Mouse (Mus musculus): Measurements from ENCODE around the gene Flot1. TPM values are rescaled to one million over a fixed set of nuclear protein-coding genes. Genes with fewer than 3 reads are reported as not detected.

Flot1 gene
- polyA plus RNA-seq, 1 experiment, result 140 TPM

- DNase-seq, result no peak
- no peak for TF ChIP-seq POLR2A (IDR thresholded peaks at IDR 0.05; ENCODE audit: borderline replicate concordance, insufficient read depth, low read length)
- peak; percentile 24; the same call in 1 of the 2 replicates for TF ChIP-seq CTCF (IDR thresholded peaks at IDR 0.05; ENCODE audit: borderline replicate concordance, insufficient read depth, low read depth, low read length)
- no peak overlapping the region for H3K4me3 ChIP-seq (replicated peaks; ENCODE audit: insufficient read depth, low read depth, low read length)
- no peaks in the 10 kb centered on the region for H3K27me3 ChIP-seq (ENCODE audit: control insufficient read depth, insufficient read depth, low read length)
- WGBS, result 82% methylated on average over 8 of the region's 8 CpGs
- H3K4me1 ChIP-seq (ENCODE audit: control insufficient read depth, insufficient read depth, low read length), result peaks cover 3% of the 10 kb centered on the region; the same call in 1 of the 2 replicates
- H3K27ac ChIP-seq (ENCODE audit: insufficient read depth, low read length), result no peak overlapping the region
These were observed 48.1 kb downstream of the Flot1 start for GRCm38 (mm10) chr17:35870884-35871696.

DNA sequence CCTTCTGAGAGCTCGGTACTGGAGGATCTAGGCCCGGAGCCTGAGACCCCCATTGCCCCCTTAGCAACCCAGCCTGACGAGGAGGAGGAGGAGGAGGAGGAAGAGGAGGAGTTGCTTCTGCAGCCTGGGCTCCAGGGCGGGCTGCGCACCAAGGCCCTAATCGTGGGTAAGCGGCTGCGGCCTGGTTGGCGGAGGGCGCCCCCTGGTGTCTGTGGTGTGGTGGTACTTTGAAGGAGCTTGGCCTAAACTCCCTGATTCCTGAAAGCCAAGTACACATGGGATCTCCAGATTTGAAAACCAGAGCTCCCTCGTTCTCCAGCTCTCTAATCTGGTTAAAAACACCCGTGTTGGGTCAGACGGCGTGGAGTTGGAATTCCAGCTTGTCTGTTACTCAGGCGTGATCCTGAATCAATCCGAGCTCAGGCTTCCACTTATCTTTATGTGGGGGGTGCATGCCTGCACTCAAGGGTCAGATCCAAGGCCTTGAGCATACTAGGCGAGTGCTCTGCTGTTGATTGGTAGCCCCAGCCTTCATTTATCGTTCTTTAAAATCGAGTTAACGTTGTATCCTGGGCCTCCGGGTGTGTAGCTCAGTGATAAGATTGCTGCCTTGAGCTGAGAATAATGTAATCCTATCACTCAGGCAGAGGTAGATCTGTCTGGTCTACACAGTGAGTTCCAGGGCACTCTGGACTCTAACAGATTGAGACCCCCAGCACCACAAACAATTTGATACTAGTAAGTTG lies 50.9 kb downstream of the Flot1 start:
- Histone ChIP-seq H3K27me3 (ENCODE audit: control insufficient read depth, insufficient read depth, low read length) (no peaks in the 10 kb centered on the region), H3K4me3 (replicated peaks; ENCODE audit: insufficient read depth, low read depth, low read length) (no peak overlapping the region), H3K4me1 (ENCODE audit: control insufficient read depth, insufficient read depth, low read length) (peaks cover 3% of the 10 kb centered on the region; the same call in 1 of the 2 replicates), H3K27ac (ENCODE audit: insufficient read depth, low read length) (no peak overlapping the region)
- WGBS, result 31% methylated on average over 21 of the region's 21 CpGs
- peak; percentile 95 for TF ChIP-seq CTCF (IDR thresholded peaks at IDR 0.05; ENCODE audit: borderline replicate concordance, insufficient read depth, low read depth, low read length)
- no peak for TF ChIP-seq POLR2A (IDR thresholded peaks at IDR 0.05; ENCODE audit: borderline replicate concordance, insufficient read depth, low read length)
- DNase-seq, result peak; percentile 84 to 91

GRCm38 (mm10) chr17:35874721-35875120 lies 51.7 kb downstream of the Flot1 start:
- TF ChIP-seq CTCF (IDR thresholded peaks at IDR 0.05; ENCODE audit: borderline replicate concordance, insufficient read depth, low read depth, low read length) (no peak), POLR2A (IDR thresholded peaks at IDR 0.05; ENCODE audit: borderline replicate concordance, insufficient read depth, low read length) (no peak)
- Histone ChIP-seq H3K27me3 (ENCODE audit: control insufficient read depth, insufficient read depth, low read length) (no peaks in the 10 kb centered on the region), H3K4me1 (ENCODE audit: control insufficient read depth, insufficient read depth, low read length) (peaks cover 3% of the 10 kb centered on the region; the same call in 1 of the 2 replicates), H3K27ac (ENCODE audit: insufficient read depth, low read length) (no peak overlapping the region), H3K4me3 (replicated peaks; ENCODE audit: insufficient read depth, low read depth, low read length) (no peak overlapping the region)
- WGBS, result 45% methylated on average over 6 of the region's 6 CpGs
- DNase-seq, result no peak

GRCm38 (mm10) chr17:35879245-35880057 lies 56.4 kb downstream of the Flot1 start, which contains the start of gene Dhx16:
Dhx16 (plus strand) TSS chr17:35879819.
- H3K27ac ChIP-seq (ENCODE audit: insufficient read depth, low read length), result peak within 1 kb of the TSS; percentile 26; the same call in 1 of the 2 replicates
- peak within 1 kb of the TSS; percentile 76 for H3K4me3 ChIP-seq (replicated peaks; ENCODE audit: insufficient read depth, low read depth, low read length)
- DNase-seq, result peak; percentile 96 to 97
- TF ChIP-seq POLR2A (IDR thresholded peaks at IDR 0.05; ENCODE audit: borderline replicate concordance, insufficient read depth, low read length), result peak; percentile 63
- TF ChIP-seq CTCF (IDR thresholded peaks at IDR 0.05; ENCODE audit: borderline replicate concordance, insufficient read depth, low read depth, low read length), result peak; percentile 75
- no peaks in the 10 kb centered on the region for H3K27me3 ChIP-seq (ENCODE audit: control insufficient read depth, insufficient read depth, low read length)
- peaks cover 9% of the 10 kb centered on the region for H3K4me1 ChIP-seq (ENCODE audit: control insufficient read depth, insufficient read depth, low read length)
- WGBS, result 5% methylated on average over 66 of the region's 66 CpGs

Other genes starting within 250 kb of the Flot1 start
- gene Sfta2, start 221.7 kb upstream of the Flot1 start, polyA plus RNA-seq (2012; rRNA removed), result not detected in 2 replicates
- not detected in 2 replicates for gene Gm9573, start 196.6 kb upstream of the Flot1 start, polyA plus RNA-seq (2012; rRNA removed)
- gene Mucl3, start 179.5 kb upstream of the Flot1 start, polyA plus RNA-seq (2012; rRNA removed), result not detected in 2 replicates
- 35.5 and 35.9 TPM in 2 replicates for gene Vars2, start 155.6 kb upstream of the Flot1 start, polyA plus RNA-seq (2012; rRNA removed)
- gene Gtf2h4, start 149.5 kb upstream of the Flot1 start, polyA plus RNA-seq (2012; rRNA removed), result 30.7 and 34.8 TPM in 2 replicates
- gene Ddr1, start 118.6 kb upstream of the Flot1 start, polyA plus RNA-seq (2012; rRNA removed), result 76.7 and 76.9 TPM in 2 replicates
- 22.6 and 25.2 TPM in 2 replicates for gene Ier3, start 1.5 kb upstream of the Flot1 start, polyA plus RNA-seq (2012; rRNA removed)
- 320 TPM in 2 replicates for gene Tubb5, start 15.1 kb downstream of the Flot1 start, polyA plus RNA-seq (2012; rRNA removed)
- gene Mdc1, start 18.3 kb downstream of the Flot1 start, polyA plus RNA-seq (2012; rRNA removed), result 12.1 and 16.1 TPM in 2 replicates
- 8.6 and 12.0 TPM in 2 replicates for gene Nrm, start 38.1 kb downstream of the Flot1 start, polyA plus RNA-seq (2012; rRNA removed)
- gene Ppp1r18, start 42.4 kb downstream of the Flot1 start, polyA plus RNA-seq (2012; rRNA removed), result 8.7 and 9.7 TPM in 2 replicates
- 52.2 and 57.4 TPM in 2 replicates for gene Dhx16, start 56.6 kb downstream of the Flot1 start, polyA plus RNA-seq (2012; rRNA removed)
- 161 and 173 TPM in 2 replicates for gene 2310061I04Rik, start 74.2 kb downstream of the Flot1 start, polyA plus RNA-seq (2012; rRNA removed)
- gene Atat1, start 86.8 kb downstream of the Flot1 start, polyA plus RNA-seq (2012; rRNA removed), result 80.2 and 81.5 TPM in 2 replicates
- gene Mrps18b, start 93.2 kb downstream of the Flot1 start, polyA plus RNA-seq (2012; rRNA removed), result 62.5 and 65.1 TPM in 2 replicates
- gene Ppp1r10, start 93.2 kb downstream of the Flot1 start, polyA plus RNA-seq (2012; rRNA removed), result 42.3 and 44.9 TPM in 2 replicates
- gene Abcf1, start 146.5 kb downstream of the Flot1 start, polyA plus RNA-seq (2012; rRNA removed), result 85.8 and 99.1 TPM in 2 replicates
- gene Gnl1, start 156.6 kb downstream of the Flot1 start, polyA plus RNA-seq (2012; rRNA removed), result 92.5 and 103 TPM in 2 replicates
- 38.8 and 42.6 TPM in 2 replicates for gene Prr3, start 157.0 kb downstream of the Flot1 start, polyA plus RNA-seq (2012; rRNA removed)
- 0.95 and 1.1 TPM in 2 replicates for gene H2-T24, start 197.3 kb downstream of the Flot1 start, polyA plus RNA-seq (2012; rRNA removed)
- 13.0 and 17.3 TPM in 2 replicates for gene H2-T23, start 209.6 kb downstream of the Flot1 start, polyA plus RNA-seq (2012; rRNA removed)
- 25.5 and 31.0 TPM in 2 replicates for gene H2-T22, start 219.5 kb downstream of the Flot1 start, polyA plus RNA-seq (2012; rRNA removed)
- not detected in 2 replicates for gene Gm6034, start 219.7 kb downstream of the Flot1 start, polyA plus RNA-seq (2012; rRNA removed)
- 0.08 and 0.15 TPM in 2 replicates for gene Gm11127, start 235.1 kb downstream of the Flot1 start, polyA plus RNA-seq (2012; rRNA removed)